Mouse (Mus musculus) stomach, postnatal 0 days (tissue): ENCODE measurements around the gene Sertad1. TPM values are rescaled to one million over a fixed set of nuclear protein-coding genes. Genes with fewer than 3 reads are reported as not detected.

Experiments
- ATAC-seq: fragments of 200-750 bp; cut with Nextera tagmentation; 2 replicates; pipeline ENCODE4 v1.8.0; 2017; ENCODE audit not compliant: low FRiP score, low TSS enrichment
- DNase-seq: peaks from one replicate; pipeline ENCODE4 v3.0.0-alpha.2; 2016; ENCODE audit warnings: low spot score
- H3K27ac ChIP-seq: fragments of 300-500 bp; sonication (generic); replicated peaks from 2 replicates; pipeline ENCODE4 v1.5.1; 2014; ENCODE audit warnings: mild to moderate bottlenecking, control low read depth
- H3K27me3 ChIP-seq: fragments of 300-500 bp; sonication (generic); 2 replicates; pipeline ENCODE4 v1.6.1; 2014; ENCODE audit warnings: low read length; ENCODE audit not compliant: control insufficient read depth, insufficient read depth
- H3K36me3 ChIP-seq: fragments of 300-500 bp; sonication (generic); 2 replicates; pipeline ENCODE4 v1.6.1; 2014; ENCODE audit warnings: low read length, mixed read lengths; ENCODE audit not compliant: control insufficient read depth, insufficient read depth
- H3K4me1 ChIP-seq: fragments of 300-500 bp; sonication (generic); replicated peaks from 2 replicates; pipeline ENCODE4 v1.6.1; 2014; ENCODE audit warnings: antibody characterized with exemption; ENCODE audit not compliant: control insufficient read depth, insufficient read depth
- H3K4me2 ChIP-seq: fragments of 300-500 bp; sonication (generic); replicated peaks from 2 replicates; pipeline ENCODE4 v1.6.1; 2014; ENCODE audit warnings: low read depth, mild to moderate bottlenecking, control low read depth, moderate library complexity
- H3K4me3 ChIP-seq: fragments of 300-500 bp; sonication (generic); 2 replicates; pipeline ENCODE4 v1.5.1; 2014; ENCODE audit warnings: low read depth, low read length, control low read depth
- H3K9ac ChIP-seq: fragments of 300-500 bp; sonication (generic); 2 replicates; pipeline ENCODE4 v1.6.1; 2014; ENCODE audit warnings: mild to moderate bottlenecking, low read length, control low read depth, mixed read lengths
- H3K9me3 ChIP-seq: fragments of 300-500 bp; sonication (generic); 2 replicates; pipeline ENCODE4 v1.6.1; 2016; ENCODE audit warnings: low read length; ENCODE audit not compliant: control insufficient read depth
- CTCF ChIP-seq: IDR thresholded peaks from 2 replicates; pipeline ENCODE4 v1.5.1; 2016; ENCODE audit warnings: antibody characterized with exemption, low read depth, mild to moderate bottlenecking, moderate library complexity
- EP300 ChIP-seq: optimal IDR thresholded peaks from 2 replicates; pipeline ENCODE3; 2016; ENCODE audit warnings: antibody characterized with exemption
- WGBS: fragments of 180-500 bp; shearing (Covaris S2); extraction: QIAGEN DNeasy Blood & Tissue Kit; methylation state at CpG from one replicate; pipeline ENCODE4 v1.1.7; 2014; 5-methylcytosine and 5-hydroxymethylcytosine counted together
- polyA plus RNA-seq: library from polyadenylated mRNA; unstranded; fragments of >200 nt; fragmentation: Nextera tagmentation; extraction: Ambion mirVana; gene quantifications from 2 replicates; pipeline ENCODE4 v1.2.1, GENCODE M21; 2015

Sertad1 gene
- polyA plus RNA-seq, 1 experiment from 2014 or later = 53.0 TPM

DNA sequence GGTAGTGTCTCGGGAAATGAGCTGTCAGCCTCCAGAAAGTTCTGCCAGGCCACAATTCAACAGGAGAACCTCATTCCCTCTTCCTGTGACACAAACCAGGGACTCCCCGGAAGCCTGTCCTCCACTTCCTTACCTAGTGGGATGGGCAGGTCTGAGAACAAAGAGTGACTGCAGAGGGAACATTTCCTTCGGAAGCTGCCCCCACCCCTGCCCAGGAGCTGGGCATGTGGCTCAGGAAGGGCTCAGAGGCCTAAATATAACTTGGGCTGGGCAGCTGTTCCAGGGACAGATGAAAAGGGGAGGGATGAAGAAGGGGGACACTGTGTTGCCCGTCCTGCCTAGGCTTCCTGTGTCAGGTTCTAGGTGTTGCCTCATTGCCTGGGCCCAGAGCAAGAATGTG is 14.9 kb downstream of the Sertad1 start:
- TF ChIP-seq EP300 (no peak), CTCF (no peak)
- H3K9ac ChIP-seq = no peak overlapping the region
- no peaks in the 10 kb centered on the region for H3K4me1 ChIP-seq
- H3K4me3 ChIP-seq = no peak overlapping the region
- no peaks in the 10 kb centered on the region for H3K9me3 ChIP-seq
- H3K4me2 ChIP-seq = no peak overlapping the region
- no peaks in the 10 kb centered on the region for H3K36me3 ChIP-seq
- H3K27ac ChIP-seq = peak overlapping the region; percentile 30; the same call in 1 of the 2 replicates
- H3K27me3 ChIP-seq = no peaks in the 10 kb centered on the region
- WGBS = 51% methylated on average over 4 of the region's 4 CpGs
- ATAC-seq (no peak; the same call in 1 of the 2 replicates), DNase-seq (no peak)

GRCm38 (mm10) chr7:27506765-27507370 is 20.2 kb downstream of the Sertad1 start:
- peaks cover 5% of the 10 kb centered on the region for H3K4me1 ChIP-seq
- ATAC-seq = no peak
- peak overlapping the region; percentile 13; the same call in 1 of the 2 replicates for H3K9ac ChIP-seq
- H3K27me3 ChIP-seq = no peaks in the 10 kb centered on the region
- peak overlapping the region; percentile 97 for H3K27ac ChIP-seq
- H3K36me3 ChIP-seq = no peaks in the 10 kb centered on the region
- H3K4me2 ChIP-seq = peak overlapping the region; percentile 59
- WGBS = 25% methylated on average over 9 of the region's 9 CpGs
- no peak for DNase-seq
- TF ChIP-seq EP300 = no peak
- no peak for TF ChIP-seq CTCF
- no peaks in the 10 kb centered on the region for H3K9me3 ChIP-seq
- peak overlapping the region; percentile 49 for H3K4me3 ChIP-seq

DNA sequence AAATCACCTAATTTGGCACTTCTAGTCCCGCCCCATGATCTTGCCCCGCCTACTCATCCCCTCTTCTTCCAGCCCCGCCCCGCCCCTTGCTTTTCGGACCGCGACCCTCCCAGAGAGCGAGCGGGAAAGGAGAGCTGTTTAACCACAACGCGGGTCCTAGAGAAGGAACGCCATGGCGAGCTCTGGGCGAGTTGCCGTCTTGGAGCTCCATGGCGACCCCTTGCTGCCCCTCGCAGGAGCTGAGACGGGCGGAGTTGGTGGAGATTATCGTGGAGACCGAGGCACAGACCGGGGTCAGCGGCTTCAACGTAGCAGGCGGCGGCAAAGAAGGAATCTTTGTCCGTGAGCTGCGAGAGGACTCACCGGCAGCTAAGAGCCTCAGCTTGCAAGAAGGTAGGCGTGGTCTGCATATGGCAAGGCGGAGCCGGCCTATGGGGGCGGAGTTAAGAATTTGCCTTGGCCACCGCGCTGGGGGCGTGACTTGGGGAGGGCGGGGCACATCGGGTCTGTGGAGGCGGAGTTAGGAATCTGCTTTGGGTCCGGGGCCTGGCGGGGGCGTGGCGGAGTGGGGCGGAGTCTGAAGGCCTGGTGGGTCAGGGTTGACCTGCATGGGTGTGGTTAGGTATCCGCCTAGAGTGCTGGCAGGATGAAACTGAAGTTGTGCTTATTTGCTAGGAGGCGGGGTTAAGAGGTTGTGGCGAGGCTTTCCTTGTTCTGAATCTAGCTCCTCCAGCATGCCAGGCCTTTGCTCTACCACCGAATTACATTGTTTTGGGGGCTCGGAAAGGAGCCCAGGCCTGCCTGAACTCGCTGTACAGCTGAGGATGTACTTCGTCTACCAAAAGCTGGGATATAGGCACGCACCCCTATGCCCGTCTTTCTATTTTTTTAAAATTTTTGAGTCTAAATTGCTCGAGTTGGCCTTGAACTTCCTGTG is 21.3 kb downstream of the Sertad1 start:
- WGBS = under 1% methylated on average over 52 of the region's 54 CpGs
- Histone ChIP-seq H3K9ac (peak overlapping the region; percentile 73), H3K36me3 (no peaks in the 10 kb centered on the region), H3K4me3 (peak overlapping the region; percentile 49), H3K9me3 (no peaks in the 10 kb centered on the region), H3K27me3 (no peaks in the 10 kb centered on the region), H3K4me1 (peaks cover 5% of the 10 kb centered on the region), H3K4me2 (peak overlapping the region; percentile 59), H3K27ac (peak overlapping the region; percentile 97)
- TF ChIP-seq EP300 = no peak
- peak; percentile 47 for TF ChIP-seq CTCF
- DNase-seq (peak; percentile 100), ATAC-seq (peak; percentile 95)

DNA sequence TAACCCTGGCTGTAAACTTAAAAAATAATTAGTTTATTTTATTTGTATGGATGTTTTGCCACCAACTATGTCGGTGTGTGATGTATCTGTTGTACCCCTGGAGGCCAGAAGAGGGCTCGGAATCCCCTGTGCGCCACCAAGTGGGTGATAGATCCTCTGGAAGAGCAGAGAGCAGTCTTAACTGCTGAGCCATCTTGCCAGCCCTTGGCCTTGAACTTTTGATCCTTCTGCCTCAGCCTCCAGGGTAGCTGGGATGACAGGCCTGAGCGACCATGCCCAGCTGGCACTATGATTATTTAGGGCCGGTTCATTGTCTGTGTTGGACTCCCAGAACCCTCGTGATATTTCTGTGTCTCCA is 21.9 kb downstream of the Sertad1 start:
- H3K4me3 ChIP-seq = peak overlapping the region; percentile 49
- peaks cover 5% of the 10 kb centered on the region for H3K4me1 ChIP-seq
- no peaks in the 10 kb centered on the region for H3K36me3 ChIP-seq
- no peaks in the 10 kb centered on the region for H3K9me3 ChIP-seq
- DNase-seq (peak; percentile 60), ATAC-seq (peak; percentile 74)
- H3K27me3 ChIP-seq = no peaks in the 10 kb centered on the region
- no peak overlapping the region for H3K9ac ChIP-seq
- peak overlapping the region; percentile 59 for H3K4me2 ChIP-seq
- 18% methylated on average over 6 of the region's 6 CpGs for WGBS
- H3K27ac ChIP-seq = peak overlapping the region; percentile 91
- peak; percentile 86 for TF ChIP-seq CTCF
- TF ChIP-seq EP300 = no peak

DNA sequence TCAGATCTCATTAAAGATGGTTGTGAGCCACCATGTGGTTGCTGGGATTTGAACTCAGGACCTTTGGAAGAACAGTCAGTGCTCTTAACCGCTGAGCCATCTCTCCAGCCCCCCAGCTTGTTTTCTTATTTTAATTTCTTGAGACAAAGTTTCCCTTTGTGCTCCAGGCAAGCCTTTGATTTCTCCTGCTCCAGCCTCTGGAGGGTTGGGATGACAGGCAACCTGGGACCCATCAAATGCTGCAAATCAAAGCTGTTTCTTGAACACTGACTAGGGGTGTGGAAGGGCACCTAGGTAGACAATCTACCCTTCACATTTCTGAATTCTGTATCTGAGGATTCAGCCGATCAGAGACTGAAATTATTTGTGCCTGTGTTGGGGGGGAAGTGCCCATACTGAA is 24.1 kb downstream of the Sertad1 start:
- 82% methylated on average over 2 of the region's 2 CpGs for WGBS
- no peak overlapping the region for H3K4me2 ChIP-seq
- no peak for TF ChIP-seq CTCF
- DNase-seq = no peak
- H3K4me1 ChIP-seq = peaks cover 5% of the 10 kb centered on the region
- no peaks in the 10 kb centered on the region for H3K27me3 ChIP-seq
- H3K9me3 ChIP-seq = no peaks in the 10 kb centered on the region
- no peak overlapping the region for H3K9ac ChIP-seq
- H3K4me3 ChIP-seq = no peak overlapping the region
- no peaks in the 10 kb centered on the region for H3K36me3 ChIP-seq
- H3K27ac ChIP-seq = no peak overlapping the region
- no peak for ATAC-seq

DNA sequence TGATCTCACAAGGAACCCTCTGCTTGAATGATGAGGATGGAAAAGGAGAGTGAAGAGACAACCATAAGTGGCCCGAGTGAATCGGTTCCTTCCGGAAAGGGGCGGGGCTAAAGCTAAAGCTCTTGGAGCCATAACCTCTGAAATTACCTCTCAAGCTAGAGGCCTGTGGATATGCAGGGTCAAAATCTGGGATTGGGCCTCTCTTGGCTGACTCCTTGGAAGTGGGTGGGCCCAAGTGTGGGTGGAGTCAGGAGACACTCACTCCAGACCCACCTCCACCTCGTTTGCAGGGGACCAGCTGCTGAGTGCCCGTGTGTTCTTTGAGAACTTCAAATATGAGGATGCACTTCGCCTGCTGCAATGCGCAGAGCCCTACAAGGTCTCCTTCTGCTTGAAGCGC is 28.3 kb downstream of the Sertad1 start:
- Histone ChIP-seq H3K4me2 (no peak overlapping the region), H3K27ac (no peak overlapping the region), H3K9me3 (no peaks in the 10 kb centered on the region), H3K4me3 (no peak overlapping the region), H3K4me1 (no peaks in the 10 kb centered on the region), H3K36me3 (0 out of 2 replicates have a peak, but pooled peaks cover 3% of the 10 kb centered on the region), H3K27me3 (no peaks in the 10 kb centered on the region), H3K9ac (no peak overlapping the region)
- TF ChIP-seq EP300 (no peak), CTCF (no peak)
- no peak for DNase-seq
- ATAC-seq = peak; percentile 33
- WGBS = 74% methylated on average over 9 of the region's 9 CpGs
